ENCODE assay signal across 9 mouse cellular contexts in genomic region chr2:127723193-127723592, GRCm38 (mm10). TPM values are rescaled to one million over a fixed set of nuclear protein-coding genes. Genes with fewer than 3 reads are reported as not detected.
DNase-seq lines count a peak whose midpoint lies in the region; ATAC-seq lines count a peak whose summit lies in the region.
"Had no signal": no experiment of that assay in that cellular context is flagged by ENCODE, and none has a peak within 500 bp of the region (broad histone marks: within the 10 kb centered on the region; RNA-seq: fewer than 3 reads in every experiment).

No protein-coding gene starts in this region.

- H3K4me2 ChIP-seq in liver, embryonic 11.5 days = no peak overlapping the region
- H3K4me2 ChIP-seq: midbrain, embryonic 11.5 days had no signal

- peaks cover 8% of the 10 kb centered on the region; the same call in 1 of the 2 replicates for H3K4me1 ChIP-seq in liver, embryonic 11.5 days (replicated peaks; ENCODE audit: control insufficient read depth, insufficient read depth, low read length)
- peaks cover 22% of the 10 kb centered on the region for H3K4me1 ChIP-seq in megakaryocyte, embryonic 14.5 days

- no peak for ATAC-seq in liver, embryonic 11.5 days (replicated peaks; ENCODE audit: low FRiP score)
- peak; percentile 31; the same call in 1 of the 2 replicates for ATAC-seq in granulocyte monocyte progenitor cell, adult 5-6 weeks (replicated peaks; ENCODE audit: poor library complexity, severe bottlenecking)

- peak; percentile 7 for DNase-seq in cerebellum, adult 9-11 months
- DNase-seq in cerebellum, adult 11 months = no peak
- no peak for DNase-seq in liver, embryonic 11.5 days (ENCODE audit: low spot score)
- no peak for DNase-seq in liver
- DNase-seq in left cerebral cortex, adult 9 months (ENCODE audit: low spot score in 2 of 2) = no peak
- DNase-seq in right cerebral cortex, adult 2 months (ENCODE audit: low spot score in 2 of 2) = no peak

- no peaks in the 10 kb centered on the region for H3K9me3 ChIP-seq in liver, embryonic 11.5 days (ENCODE audit: control insufficient read depth, low read length)
- no peaks in the 10 kb centered on the region for H3K9me3 ChIP-seq in megakaryocyte, embryonic 14.5 days

- no peaks in the 10 kb centered on the region for H3K27me3 ChIP-seq in liver, embryonic 11.5 days (replicated peaks; ENCODE audit: control insufficient read depth, insufficient read depth, low read length)
- H3K27me3 ChIP-seq in megakaryocyte, embryonic 14.5 days (replicated peaks) = peaks cover 54% of the 10 kb centered on the region

- peak overlapping the region; percentile 29; the same call in 1 of the 2 replicates for H3K27ac ChIP-seq in liver, embryonic 11.5 days (ENCODE audit: low read depth, low read length)

- no peak overlapping the region for H3K4me3 ChIP-seq in liver, embryonic 11.5 days (ENCODE audit: low read depth, low read length)
- peak overlapping the region; percentile 28 for H3K4me3 ChIP-seq in megakaryocyte, embryonic 14.5 days (replicated peaks)

- no peak overlapping the region for H3K9ac ChIP-seq in liver, embryonic 11.5 days (ENCODE audit: low read depth, low read length)

- no peaks in the 10 kb centered on the region for H3K36me3 ChIP-seq in liver, embryonic 11.5 days (ENCODE audit: control insufficient read depth, insufficient read depth, low read length)
- H3K36me3 ChIP-seq in megakaryocyte, embryonic 14.5 days (replicated peaks; ENCODE audit: low read length) = no peaks in the 10 kb centered on the region

- 37% methylated on average over 4 of the region's 4 CpGs for WGBS in liver, embryonic 11.5 days

RNA-seq across cellular contexts. Expression of gene Mall, which starts 6.5 kb away (rescaled TPM):
- polyA plus RNA-seq in liver, embryonic 11.5 days (2014; fragmentation: Nextera tagmentation; extraction: Ambion mirVana) = 0.17 and 0.22 TPM in 2 replicates
- not detected in 2 replicates for total RNA-seq in granulocyte monocyte progenitor cell, adult 5-6 weeks (2014; fragmentation: Nextera tagmentation)
- not detected in 2 replicates for total RNA-seq in granulocyte monocyte progenitor cell, adult 5-6 weeks (2017)
- not detected in 2 replicates for polyA plus RNA-seq in megakaryocyte, embryonic 14.5 days (2012; ENCODE audit: insufficient read depth, low replicate concordance)
